Mouse (Mus musculus) retina, postnatal 7 days (tissue): ENCODE data around the gene Mdm2.
"Not testable (repeated sequence)": the region's sequence is repeated elsewhere in the genome, so short reads cannot be mapped to it uniquely, and the experiment has no call there.

Experiments used
- DNase-seq: peaks from one replicate; pipeline ENCODE4 v3.0.0-alpha.2; 2012; ENCODE audit warnings: low read depth, low spot score

Mdm2 gene

DNA sequence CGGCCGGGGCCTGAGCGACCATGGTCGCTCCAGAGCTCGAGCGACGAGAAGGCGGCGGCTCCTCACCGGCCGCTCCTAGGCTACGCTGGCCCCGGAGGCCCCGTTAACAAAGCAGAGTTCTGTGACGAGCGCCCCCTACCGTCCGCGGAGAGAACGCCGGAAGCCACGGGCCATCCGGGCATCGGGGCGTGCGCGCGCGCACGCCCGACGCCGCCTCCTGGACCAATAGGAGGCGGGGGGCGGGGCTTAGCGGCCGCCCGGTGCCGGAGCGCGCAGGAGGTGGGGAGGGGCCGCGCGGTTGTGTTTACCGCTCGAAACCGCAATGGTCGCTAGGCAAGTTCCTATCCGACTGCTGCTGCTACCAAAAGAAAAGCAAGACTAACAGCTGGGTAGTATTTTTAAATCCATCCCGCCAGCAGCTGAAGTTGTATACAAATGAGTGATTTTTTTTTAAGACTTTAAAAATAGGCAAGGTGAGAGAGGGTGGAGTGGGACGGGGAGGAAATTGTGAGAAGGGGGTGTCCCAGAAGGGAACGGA is at the start of gene Mdm2:
Gene Mdm2, minus strand, starts transcription at position 155 of the 538 bp plus-strand sequence.
- DNase-seq = peak; percentile 93

GRCm38 (mm10) chr10:117759844-117760630 is 49.5 kb upstream of the Mdm2 start:
- DNase-seq = no peak

DNA sequence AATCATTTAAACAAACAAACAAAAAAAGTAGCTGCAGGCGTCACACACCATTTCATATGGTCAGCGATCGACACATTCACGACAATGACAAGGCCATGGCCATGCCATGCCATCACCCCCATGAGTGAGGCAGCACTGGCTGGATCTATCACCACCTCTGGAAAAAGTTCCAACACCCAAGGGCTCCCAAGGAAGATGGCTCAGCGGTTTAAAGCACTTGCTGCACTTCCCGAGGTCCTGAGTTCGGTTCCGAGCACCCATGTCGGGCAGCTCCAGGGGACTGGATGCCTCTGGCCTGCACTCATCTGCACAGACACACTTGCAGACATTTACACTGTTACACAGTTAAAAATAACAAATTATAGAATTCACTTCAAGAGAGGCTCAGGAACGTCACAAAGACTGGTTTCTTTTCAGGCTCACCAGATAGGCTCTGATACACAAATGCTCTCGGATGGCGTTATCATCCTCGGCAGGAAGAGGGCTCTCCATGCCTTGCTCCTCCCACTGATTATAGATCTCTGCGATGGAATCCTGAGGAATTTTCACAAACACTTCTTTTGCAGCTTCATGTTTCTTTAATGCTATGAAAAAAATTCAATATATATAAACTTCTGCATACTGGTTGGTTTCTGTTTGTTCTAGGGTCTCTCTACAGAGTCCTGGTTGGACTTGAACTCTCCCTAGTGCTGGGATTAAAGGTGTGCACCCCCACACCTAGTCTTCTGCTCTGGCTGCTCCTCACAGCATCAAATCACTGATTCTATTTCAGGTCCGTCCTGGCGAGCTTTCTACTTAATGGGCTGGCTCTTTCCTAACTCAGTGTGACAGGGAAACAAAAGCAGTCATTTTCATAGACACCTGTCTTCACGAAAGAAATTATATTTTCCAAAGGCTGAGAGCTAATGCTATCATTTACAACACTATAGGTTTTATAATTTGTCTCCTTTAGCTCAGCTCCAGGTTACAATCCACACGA is 48.5 kb upstream of the Mdm2 start:
- no peak for DNase-seq

DNA sequence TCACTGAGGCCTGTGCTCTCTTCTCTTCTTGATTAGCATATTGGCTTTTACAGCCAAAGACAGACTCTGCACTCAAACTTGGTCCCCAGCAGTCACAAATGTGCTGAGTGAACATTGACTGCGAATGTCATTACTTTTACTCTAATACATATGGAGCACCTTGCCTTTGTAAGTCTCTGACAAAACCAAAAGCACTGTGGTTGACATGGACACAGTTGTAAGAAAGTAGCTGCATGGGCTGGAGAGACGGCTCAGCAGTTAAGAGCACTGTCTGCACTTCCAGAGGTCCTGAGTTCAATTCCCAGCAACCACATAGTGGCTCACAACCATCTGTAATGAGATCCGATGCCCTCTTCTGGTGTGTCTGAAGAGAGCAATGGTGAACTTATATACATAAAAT is 47.8 kb upstream of the Mdm2 start:
- DNase-seq = not testable (repeated sequence)

GRCm38 (mm10) chr10:117757796-117758342 is 47.3 kb upstream of the Mdm2 start:
- DNase-seq = no peak

GRCm38 (mm10) chr10:117757259-117757658 is 46.7 kb upstream of the Mdm2 start:
- DNase-seq = no peak

DNA sequence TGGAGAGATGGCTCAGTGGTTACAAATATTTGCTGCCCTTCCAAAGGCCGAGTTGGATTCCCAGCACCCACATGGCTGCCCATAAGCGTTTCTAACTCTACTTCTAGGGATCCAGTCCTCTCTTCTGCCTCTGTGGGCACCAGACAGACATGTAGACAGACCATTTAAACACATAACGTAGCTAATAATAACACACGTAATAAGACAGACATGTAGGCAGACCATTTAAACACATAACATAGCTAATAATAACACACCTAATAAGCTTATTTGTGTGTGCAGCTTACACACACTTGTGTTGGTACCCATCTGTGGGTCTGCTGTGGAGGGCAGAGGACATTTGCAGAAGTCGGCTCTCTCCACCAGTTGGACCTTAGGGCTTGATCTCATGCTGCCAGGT is 46.2 kb upstream of the Mdm2 start:
- no peak for DNase-seq

GRCm38 (mm10) chr10:117755799-117756467 is 45.4 kb upstream of the Mdm2 start:
- DNase-seq = no peak

DNA sequence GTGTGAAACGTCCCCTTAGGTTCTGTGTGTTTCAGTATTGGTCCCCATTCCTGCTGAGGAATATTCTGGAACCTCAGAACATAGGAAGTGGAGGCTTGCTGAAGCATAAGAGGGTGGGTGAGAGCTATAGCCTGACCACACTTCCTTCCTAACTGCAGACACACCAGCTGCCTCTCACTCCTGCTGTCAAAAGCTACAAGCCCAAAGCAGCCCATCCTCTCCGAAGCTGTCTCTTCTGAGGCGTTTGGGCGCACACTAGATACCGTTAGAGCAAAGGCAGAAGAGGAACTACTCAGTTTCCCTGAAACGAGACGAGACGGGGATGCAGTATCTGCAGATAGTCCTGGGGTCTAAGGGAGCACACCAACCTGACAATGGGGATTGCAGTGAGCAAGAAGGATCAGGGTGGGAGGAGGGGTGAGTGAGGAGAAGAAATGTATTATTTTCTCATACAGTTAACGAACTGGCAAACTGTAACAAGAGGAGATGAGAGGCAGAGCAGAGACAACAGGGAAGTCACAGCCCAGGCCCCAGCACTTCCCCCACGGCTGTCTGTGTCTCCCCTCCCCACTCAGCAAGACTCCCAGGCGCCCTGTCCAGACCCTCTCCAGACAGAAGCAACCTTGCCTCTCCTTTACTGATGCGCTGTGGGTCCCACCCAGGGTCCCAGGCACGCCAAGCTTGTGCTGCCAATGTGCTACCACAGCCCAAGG is 44.7 kb upstream of the Mdm2 start:
- DNase-seq = no peak

GRCm38 (mm10) chr10:117754609-117754940 is 44.0 kb upstream of the Mdm2 start:
- no peak for DNase-seq

DNA sequence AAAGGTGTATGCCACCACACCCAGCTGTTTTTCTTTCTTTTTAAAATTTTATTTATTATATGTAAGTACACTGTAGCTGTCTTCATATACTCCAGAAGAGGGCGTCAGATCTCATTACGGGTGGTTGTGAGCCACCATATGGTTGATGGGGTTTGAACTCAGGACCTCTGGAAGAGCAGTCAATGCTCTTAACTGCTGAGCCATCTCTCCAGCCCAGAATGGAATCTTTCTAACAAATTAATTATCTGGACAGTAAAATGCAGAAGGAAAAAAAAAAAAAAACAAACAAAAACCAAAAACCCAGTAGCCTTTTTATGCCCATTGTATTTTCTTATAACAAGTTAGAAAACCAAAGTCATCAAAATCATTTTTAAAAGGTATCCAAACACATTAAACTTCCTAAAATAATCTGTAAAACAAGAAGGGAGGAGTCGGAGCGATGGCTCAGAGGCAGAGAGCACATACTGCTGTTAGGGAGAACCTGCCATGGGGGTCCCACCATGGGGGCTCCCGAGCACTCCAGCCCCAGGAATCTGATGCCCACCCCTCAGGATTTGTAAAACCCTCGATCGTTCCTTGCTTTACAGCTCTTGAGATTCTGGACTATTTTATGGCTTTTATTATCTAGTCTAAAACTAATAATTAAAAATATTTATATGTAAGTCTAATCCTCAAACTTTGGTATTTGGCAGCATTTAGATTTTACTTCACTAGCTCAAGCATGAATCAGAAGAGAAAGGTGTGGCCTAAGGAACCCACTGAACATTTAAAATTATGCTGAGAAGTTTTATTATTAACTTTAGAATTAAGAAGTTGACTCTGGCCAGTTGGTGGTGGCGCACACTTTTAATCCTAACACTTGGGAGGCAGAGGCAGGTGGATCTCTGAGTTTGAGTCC is 43.4 kb upstream of the Mdm2 start:
- no peak for DNase-seq

DNA sequence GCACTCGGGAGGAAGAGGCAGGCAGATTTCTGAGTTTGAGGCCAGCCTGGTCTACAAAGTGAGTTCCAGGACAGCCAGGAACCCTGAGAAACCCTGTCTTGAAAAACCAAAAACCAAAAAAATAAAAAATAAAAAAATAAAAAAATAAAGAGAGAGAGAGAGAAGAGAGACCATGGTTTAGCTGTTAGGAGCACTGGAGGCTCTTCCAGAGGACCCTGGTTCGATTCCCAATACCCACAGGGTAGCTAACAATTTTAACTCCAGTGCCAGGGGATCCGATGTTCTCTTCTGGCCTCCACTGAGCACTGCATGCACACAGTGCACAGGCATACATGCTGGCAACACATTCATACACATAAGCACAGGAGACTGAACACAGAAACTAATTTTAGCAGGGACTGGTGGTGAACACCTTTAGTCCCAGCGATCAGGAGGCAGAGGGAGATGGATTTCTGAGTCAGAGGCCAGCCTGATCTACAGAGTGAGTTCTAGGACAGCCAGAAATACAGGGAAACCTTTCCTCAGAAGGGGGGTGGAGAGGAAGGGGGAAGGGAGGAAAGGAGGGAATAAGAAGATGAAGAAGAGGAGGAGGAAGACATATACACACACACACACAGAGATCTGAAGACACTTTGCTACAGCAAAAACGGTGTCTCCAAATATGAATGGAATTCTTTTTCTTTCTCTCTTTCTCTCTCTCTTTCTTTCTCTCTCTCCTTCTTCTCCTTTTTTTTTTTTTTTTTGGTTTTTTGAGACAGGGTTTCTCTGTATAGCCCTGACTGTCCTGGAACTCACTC is 42.5 kb upstream of the Mdm2 start:
- DNase-seq = no peak

GRCm38 (mm10) chr10:117752304-117752821 is 41.8 kb upstream of the Mdm2 start:
- DNase-seq = no peak

DNA sequence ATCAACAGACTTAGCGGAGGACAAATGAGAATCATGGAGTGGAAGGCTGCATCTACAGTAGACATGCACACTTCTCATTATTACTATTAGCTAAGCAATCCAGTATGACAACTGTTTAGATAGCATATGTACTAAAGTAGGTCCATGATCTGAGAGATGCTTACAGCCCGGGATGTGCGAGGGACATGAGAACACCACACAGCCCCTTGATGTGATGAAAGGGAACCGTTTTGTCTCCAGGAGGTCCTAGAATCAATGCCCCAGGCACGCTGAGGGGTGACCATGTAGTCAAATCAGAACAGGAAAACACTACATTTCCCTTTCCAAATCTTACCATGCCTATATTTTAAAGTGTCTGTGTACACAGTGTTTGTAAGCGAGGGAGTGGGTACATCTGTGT is 41.2 kb upstream of the Mdm2 start:
- DNase-seq = no peak

- no peak for DNase-seq
These were observed 40.7 kb upstream of the Mdm2 start for GRCm38 (mm10) chr10:117751282-117751610.

GRCm38 (mm10) chr10:117750529-117751281 is 40.1 kb upstream of the Mdm2 start:
- no peak for DNase-seq

DNA sequence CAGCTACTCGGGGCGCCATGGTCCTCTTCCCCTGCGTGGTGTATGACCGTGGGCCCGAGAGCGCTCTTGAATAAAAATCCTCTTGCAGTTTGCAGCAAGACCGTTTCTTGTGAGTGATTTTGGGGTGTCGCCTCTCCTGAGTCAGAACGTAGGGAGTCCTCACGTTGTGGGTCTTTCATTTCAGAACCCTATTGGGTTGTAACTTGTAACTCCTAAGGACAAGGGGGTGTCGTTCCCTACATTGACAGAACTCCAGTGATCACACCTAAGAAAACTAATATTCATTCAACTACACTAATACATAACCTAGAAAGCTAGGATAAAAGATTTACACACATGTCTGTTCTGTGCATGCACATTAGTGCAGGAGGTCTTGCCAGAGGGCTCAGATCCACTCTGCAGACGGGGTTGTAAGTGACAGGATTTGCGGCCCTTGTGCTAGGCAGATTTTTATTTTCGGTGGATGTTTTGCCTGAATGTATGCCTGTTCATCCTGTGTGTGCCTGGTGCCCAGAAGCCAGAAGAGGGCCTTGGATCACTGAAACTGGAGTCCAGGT is 39.3 kb upstream of the Mdm2 start:
- no peak for DNase-seq
